7 mouse cellular contexts compared by ENCODE assay signal in genomic region chr2:94054813-94055212, GRCm38 (mm10). TPM values are rescaled to one million over a fixed set of nuclear protein-coding genes. Genes with fewer than 3 reads are reported as not detected.
DNase-seq lines count a peak whose midpoint lies in the region.

No protein-coding gene starts in this region.

- peak; percentile 45 to 54 for DNase-seq in layer of hippocampus, postnatal 10 days (ENCODE audit: low spot score in 2 of 2)
- DNase-seq in layer of hippocampus, postnatal 25 days (ENCODE audit: extremely low spot score in 1 of 2, low spot score in 1 of 2): no peak
- DNase-seq in MEL-GATA-1-ER (ENCODE audit: extremely low read depth, low read depth): peak; percentile 24
- DNase-seq in c-Kit-positive CD71-positive TER-119-positive erythroid progenitor cells, embryonic 14.5 days (ENCODE audit: low spot score): peak; percentile 24
- peak; percentile 21 for DNase-seq in forelimb bud, embryonic 11.5 days (ENCODE audit: low read depth, low spot score)
- peak; percentile 38 for DNase-seq in lung, postnatal 25 days (ENCODE audit: low spot score)
- no peak for DNase-seq in spleen, postnatal 14 days (ENCODE audit: low spot score in 2 of 2)

RNA-seq across cellular contexts. Expression of gene Alkbh3, which starts 44.2 kb away (rescaled TPM):
- 10 to 100 TPM; 22.6 to 26.9 TPM for total RNA-seq in layer of hippocampus, postnatal 10 days (2021)
- 10 to 100 TPM; 21.5 to 28.5 TPM for total RNA-seq in layer of hippocampus, postnatal 25 days (2021)

RNA-seq across cellular contexts. Expression of gene Gm27027, which starts 58.7 kb away (rescaled TPM):
- total RNA-seq in layer of hippocampus, postnatal 10 days (2021): not detected
- total RNA-seq in layer of hippocampus, postnatal 25 days (2021): not detected

Comparison
In these comparisons a context has a peak if more than half of its experiments do, and no peak if none do; other contexts are left out.
1. DNase-seq: peak in layer of hippocampus, postnatal 10 days (2 of 2), MEL-GATA-1-ER (single experiment), c-Kit-positive CD71-positive TER-119-positive erythroid progenitor cells, embryonic 14.5 days (single experiment), forelimb bud, embryonic 11.5 days (single experiment) and lung, postnatal 25 days (single experiment); none in layer of hippocampus, postnatal 25 days (0 of 2) and spleen, postnatal 14 days (0 of 2).